Mouse (Mus musculus) E14TG2a.4 (cell line): ENCODE measurements around the gene Bap1.

Experiments
- CTCF ChIP-seq: conservative IDR thresholded peaks from 2 replicates; pipeline ENCODE4 v1.5.1; 2014; ENCODE audit warnings: low read length
- POU5F1 ChIP-seq: IDR thresholded peaks from 2 replicates; pipeline ENCODE4 v1.6.1; 2014; ENCODE audit warnings: low read length, borderline replicate concordance

DNA sequence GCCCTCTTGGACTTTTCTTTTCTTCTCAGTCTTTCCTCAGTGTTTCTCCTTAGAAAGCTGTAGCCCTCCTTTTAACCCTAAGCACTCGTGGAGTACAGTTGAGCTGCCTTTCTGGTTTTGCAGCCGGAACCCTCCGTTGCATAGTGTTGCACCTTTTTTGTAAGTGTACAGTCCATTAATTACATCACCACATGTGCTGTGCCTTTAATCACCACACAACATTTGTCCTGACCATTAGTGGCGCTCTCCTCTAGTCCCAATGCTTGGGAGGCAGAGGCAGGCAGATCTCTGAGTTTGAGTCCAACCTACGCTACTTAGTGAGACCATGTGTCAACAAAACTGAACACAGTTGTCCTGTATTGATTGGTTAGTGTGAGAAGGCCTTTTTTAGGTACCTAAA lies 841 bp downstream of the Bap1 start:
- TF ChIP-seq CTCF, result no peak
- no peak for TF ChIP-seq POU5F1
